Mouse (Mus musculus): ENCODE data around the gene Tmem40. TPM values are rescaled to one million over a fixed set of nuclear protein-coding genes. Genes with fewer than 3 reads are reported as not detected.

The Tmem40 gene
- polyA plus RNA-seq, 1 experiment from 2014 or later: 4.4 TPM

Small RNAs within 50 kb of the gene (microRNA-seq; reads per million reads assigned to microRNA genes)
- 0.20 reads per million for gene Mir7660 (ENCODE audit: borderline number of aligned reads)

Other genes with a start within 250 kb of the Tmem40 start
- 19.4 and 19.9 TPM in 2 replicates for gene Tsen2, start 217.7 kb downstream of the Tmem40 start, polyA plus RNA-seq (2014; fragmentation: Nextera tagmentation; extraction: Ambion mirVana)
- gene Mkrn2os, start 169.8 kb downstream of the Tmem40 start, polyA plus RNA-seq (2014; fragmentation: Nextera tagmentation; extraction: Ambion mirVana): 0.08 and 0.21 TPM in 2 replicates
- gene Mkrn2, start 160.5 kb downstream of the Tmem40 start, polyA plus RNA-seq (2014; fragmentation: Nextera tagmentation; extraction: Ambion mirVana): 19.1 and 24.0 TPM in 2 replicates
- gene Raf1, start 85.8 kb downstream of the Tmem40 start, polyA plus RNA-seq (2014; fragmentation: Nextera tagmentation; extraction: Ambion mirVana): 96.3 and 107 TPM in 2 replicates
- 38.8 and 50.8 TPM in 2 replicates for gene Cand2, start 12.1 kb upstream of the Tmem40 start, polyA plus RNA-seq (2014; fragmentation: Nextera tagmentation; extraction: Ambion mirVana)
- 1,431 and 1,576 TPM in 2 replicates for gene Rpl32, start 46.3 kb upstream of the Tmem40 start, polyA plus RNA-seq (2014; fragmentation: Nextera tagmentation; extraction: Ambion mirVana)
- gene Efcab12, start 76.0 kb upstream of the Tmem40 start, polyA plus RNA-seq (2014; fragmentation: Nextera tagmentation; extraction: Ambion mirVana): 0.50 and 0.63 TPM in 2 replicates
- gene Mbd4, start 91.0 kb upstream of the Tmem40 start, polyA plus RNA-seq (2014; fragmentation: Nextera tagmentation; extraction: Ambion mirVana): 12.5 and 14.6 TPM in 2 replicates
- 21.0 and 26.7 TPM in 2 replicates for gene Ift122, start 91.1 kb upstream of the Tmem40 start, polyA plus RNA-seq (2014; fragmentation: Nextera tagmentation; extraction: Ambion mirVana)
- gene Rho, start 169.3 kb upstream of the Tmem40 start, polyA plus RNA-seq (2014; fragmentation: Nextera tagmentation; extraction: Ambion mirVana): 0.04 and 0.16 TPM in 2 replicates
- not detected in 2 replicates for gene H1foo, start 182.5 kb upstream of the Tmem40 start, polyA plus RNA-seq (2014; fragmentation: Nextera tagmentation; extraction: Ambion mirVana)
- 56.1 and 60.0 TPM in 2 replicates for gene Plxnd1, start 232.6 kb upstream of the Tmem40 start, polyA plus RNA-seq (2014; fragmentation: Nextera tagmentation; extraction: Ambion mirVana)